23 mouse cellular contexts compared by ENCODE assay signal in genomic region chr5:141097878-141098277, GRCm38 (mm10).
A peak's percentile ranks its signal among the peaks of the same experiment; 100 is the strongest.
DNase-seq lines count a peak whose midpoint lies in the region; ATAC-seq and TF ChIP-seq lines count a peak whose summit lies in the region.
"Had no signal": no experiment of that assay in that cellular context is flagged by ENCODE, and none has a peak within 500 bp of the region (broad histone marks: within the 10 kb centered on the region; RNA-seq: fewer than 3 reads in every experiment).

No protein-coding gene starts in this region.

- peak; percentile 58 for DNase-seq in forebrain, embryonic 14.5 days (ENCODE audit: low spot score)
- DNase-seq in forebrain, embryonic 10.5 days (ENCODE audit: extremely low spot score, low spot score) = no peak
- no peak for DNase-seq in heart, postnatal 36 days
- DNase-seq in forelimb bud, embryonic 11.5 days (ENCODE audit: low read depth, low spot score) = peak; percentile 26
- DNase-seq in heart, postnatal 10 days = peak; percentile 55 to 63
- DNase-seq in lung, postnatal 0 days (ENCODE audit: low spot score) = no peak
- DNase-seq: adrenal gland, postnatal 25 days; cerebellum, adult 9-10 months; kidney, adult 2 months; layer of hippocampus, adult 9-11 months; lung, adult 18-20 months; lung, postnatal 14 days; right cerebral cortex, postnatal 25 days; spleen, adult 18-20 months; thymus, postnatal 25 days had no signal

- no peak overlapping the region for H3K27ac ChIP-seq in forebrain, embryonic 14.5 days (ENCODE audit: low read depth, low read length)
- H3K27ac ChIP-seq in forebrain, embryonic 10.5 days = no peak overlapping the region
- H3K27ac ChIP-seq in heart, embryonic 12.5 days (ENCODE audit: poor library complexity, severe bottlenecking) = no peak overlapping the region; the same call in 1 of the 2 replicates
- H3K27ac ChIP-seq in lung, postnatal 0 days (ENCODE audit: low read length) = no peak overlapping the region
- H3K27ac ChIP-seq: hindbrain, embryonic 13.5 days; kidney, postnatal 0 days; limb, embryonic 13.5 days; liver, embryonic 12.5 days; midbrain, embryonic 13.5 days; stomach, embryonic 15.5 days had no signal

- H3K27me3 ChIP-seq in forebrain, embryonic 14.5 days (replicated peaks; ENCODE audit: control insufficient read depth, insufficient read depth, low read length) = no peaks in the 10 kb centered on the region
- H3K27me3 ChIP-seq in forebrain, embryonic 10.5 days (ENCODE audit: poor library complexity, severe bottlenecking) = no peaks in the 10 kb centered on the region
- peaks cover 23% of the 10 kb centered on the region for H3K27me3 ChIP-seq in heart, embryonic 12.5 days (replicated peaks)
- H3K27me3 ChIP-seq in lung, postnatal 0 days (replicated peaks; ENCODE audit: insufficient read depth, low read length) = no peaks in the 10 kb centered on the region
- H3K27me3 ChIP-seq: limb, embryonic 13.5 days; liver, embryonic 12.5 days; midbrain, embryonic 13.5 days; stomach, embryonic 15.5 days had no signal

- intact Hi-C loops in heart, postnatal 36 days (cut with DNase I) = no loop called here
- intact Hi-C loops in heart, postnatal 10 days (cut with DNase I) = no loop called here

- H3K4me1 ChIP-seq in forebrain, embryonic 14.5 days (ENCODE audit: control insufficient read depth, insufficient read depth, low read length) = no peaks in the 10 kb centered on the region
- H3K4me1 ChIP-seq in forebrain, embryonic 10.5 days = no peaks in the 10 kb centered on the region
- H3K4me1 ChIP-seq in heart, embryonic 12.5 days (replicated peaks) = peaks cover 22% of the 10 kb centered on the region
- no peaks in the 10 kb centered on the region for H3K4me1 ChIP-seq in lung, postnatal 0 days (ENCODE audit: insufficient read depth, low read depth, low read length)
- H3K4me1 ChIP-seq: hindbrain, embryonic 13.5 days; limb, embryonic 13.5 days; liver, embryonic 12.5 days; midbrain, embryonic 13.5 days had no signal

- no peak overlapping the region for H3K4me3 ChIP-seq in forebrain, embryonic 14.5 days (ENCODE audit: low read depth, low read length)
- no peak overlapping the region for H3K4me3 ChIP-seq in forebrain, embryonic 10.5 days
- no peak overlapping the region for H3K4me3 ChIP-seq in heart, embryonic 12.5 days
- no peak overlapping the region for H3K4me3 ChIP-seq in lung, postnatal 0 days (ENCODE audit: low read depth, low read length)
- H3K4me3 ChIP-seq: hindbrain, embryonic 13.5 days; limb, embryonic 13.5 days; liver, embryonic 12.5 days; midbrain, embryonic 13.5 days; stomach, embryonic 15.5 days had no signal

- no peaks in the 10 kb centered on the region for H3K9me3 ChIP-seq in forebrain, embryonic 14.5 days (replicated peaks; ENCODE audit: control insufficient read depth, low read length)
- no peaks in the 10 kb centered on the region for H3K9me3 ChIP-seq in forebrain, embryonic 10.5 days
- H3K9me3 ChIP-seq in heart, embryonic 12.5 days (replicated peaks) = peaks cover 7% of the 10 kb centered on the region; the same call in 1 of the 2 replicates
- no peaks in the 10 kb centered on the region for H3K9me3 ChIP-seq in lung, postnatal 0 days (ENCODE audit: low read length)
- H3K9me3 ChIP-seq: hindbrain, embryonic 13.5 days; limb, embryonic 13.5 days; liver, embryonic 12.5 days; midbrain, embryonic 13.5 days; stomach, embryonic 15.5 days had no signal

- TF ChIP-seq CTCF in lung, postnatal 0 days (IDR thresholded peaks at IDR 0.05) = no peak

- H3K9ac ChIP-seq in forebrain, embryonic 14.5 days (ENCODE audit: low read length) = no peak overlapping the region
- H3K9ac ChIP-seq in heart, embryonic 12.5 days = no peak overlapping the region
- no peak overlapping the region for H3K9ac ChIP-seq in lung, postnatal 0 days (replicated peaks; ENCODE audit: low read depth)
- H3K9ac ChIP-seq: hindbrain, embryonic 13.5 days; limb, embryonic 13.5 days; liver, embryonic 12.5 days; midbrain, embryonic 13.5 days; stomach, embryonic 15.5 days had no signal

- no peaks in the 10 kb centered on the region for H3K36me3 ChIP-seq in forebrain, embryonic 14.5 days (ENCODE audit: control insufficient read depth, insufficient read depth, low read length)
- H3K36me3 ChIP-seq in forebrain, embryonic 10.5 days (replicated peaks) = no peaks in the 10 kb centered on the region
- no peaks in the 10 kb centered on the region for H3K36me3 ChIP-seq in heart, embryonic 12.5 days
- no peaks in the 10 kb centered on the region for H3K36me3 ChIP-seq in lung, postnatal 0 days (ENCODE audit: insufficient read depth, low read length)
- H3K36me3 ChIP-seq: hindbrain, embryonic 13.5 days; limb, embryonic 13.5 days; liver, embryonic 12.5 days; midbrain, embryonic 13.5 days; stomach, embryonic 15.5 days had no signal

- H3K4me2 ChIP-seq in forebrain, embryonic 14.5 days (ENCODE audit: low read length) = no peak overlapping the region
- H3K4me2 ChIP-seq in heart, embryonic 12.5 days = no peak overlapping the region
- H3K4me2 ChIP-seq in lung, postnatal 0 days (replicated peaks; ENCODE audit: low read depth, low read length) = no peak overlapping the region
- H3K4me2 ChIP-seq: hindbrain, embryonic 13.5 days; limb, embryonic 13.5 days; liver, embryonic 12.5 days; midbrain, embryonic 13.5 days; stomach, embryonic 15.5 days had no signal

- no peak for ATAC-seq in forebrain, embryonic 14.5 days
- ATAC-seq in heart, embryonic 12.5 days (ENCODE audit: insufficient number of reproducible peaks, low FRiP score) = peak; percentile 68
- ATAC-seq in inflammation-experienced regulatory T-cells, adult 6 months = no peak
- no peak for ATAC-seq in lung, postnatal 0 days
- ATAC-seq: liver, embryonic 12.5 days; midbrain, embryonic 13.5 days had no signal

- 41% methylated on average over 4 of the region's 4 CpGs for WGBS in forebrain, embryonic 14.5 days
- WGBS in forebrain, embryonic 10.5 days = 75% methylated on average over 4 of the region's 4 CpGs
- 13% methylated on average over 4 of the region's 4 CpGs for WGBS in heart, embryonic 12.5 days
- WGBS in lung, postnatal 0 days = 26% methylated on average over 4 of the region's 4 CpGs

- no peak for TF ChIP-seq EP300 in lung, postnatal 0 days (IDR thresholded peaks at IDR 0.05)

Comparison
In these comparisons a context has a peak if more than half of its experiments do, and no peak if none do; other contexts are left out.
1. DNase-seq: peak in forebrain, embryonic 14.5 days (single experiment), forelimb bud, embryonic 11.5 days (single experiment) and heart, postnatal 10 days (2 of 2); none in forebrain, embryonic 10.5 days (single experiment), heart, postnatal 36 days (0 of 2) and lung, postnatal 0 days (single experiment).